In the genomic region with DNA sequence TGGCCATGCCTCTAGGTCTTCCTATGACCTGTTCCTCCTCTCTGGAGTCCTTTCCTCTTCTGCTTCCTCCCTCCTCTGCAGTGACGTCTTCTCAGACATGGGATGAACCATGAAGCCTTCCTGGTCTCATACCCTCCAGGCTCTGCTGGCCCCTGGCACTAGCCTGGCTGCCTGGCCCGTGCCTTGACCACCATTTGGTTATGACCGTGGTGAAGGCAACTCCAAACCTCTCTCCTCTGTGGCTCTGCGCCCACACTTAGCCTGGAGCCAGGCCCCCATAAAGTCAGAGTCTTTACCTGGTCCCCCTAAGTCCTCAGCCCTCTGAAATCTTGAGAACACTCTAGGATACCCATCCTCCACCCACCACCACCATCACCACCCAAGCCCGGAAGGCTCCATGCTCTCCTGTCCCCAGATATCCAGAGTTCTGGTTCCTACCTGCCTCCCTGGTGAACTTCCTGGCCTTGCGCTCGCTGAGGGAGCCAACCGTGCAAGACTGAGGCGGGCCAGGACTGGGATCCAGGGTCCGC, we compare ENCODE assay signal across 17 mouse cellular contexts. TPM values are rescaled to one million over a fixed set of nuclear protein-coding genes. Genes with fewer than 3 reads are reported as not detected.
DNase-seq lines count a peak whose midpoint lies in the region; ATAC-seq and TF ChIP-seq lines count a peak whose summit lies in the region.
"Had no signal": no experiment of that assay in that cellular context is flagged by ENCODE, and none has a peak within 500 bp of the region (broad histone marks: within the 10 kb centered on the region; RNA-seq: fewer than 3 reads in every experiment).

No protein-coding gene starts in this region.

- intact Hi-C loops in heart, postnatal 25 days (cut with DNase I) = no loop called here

- peak; percentile 0 for TF ChIP-seq POLR2A in myocyte (IDR thresholded peaks at IDR 0.05; ENCODE audit: insufficient read length, low read depth)

- 61% methylated on average over 10 of the region's 10 CpGs for WGBS in kidney, embryonic 15.5 days

- no peak overlapping the region for H3K27ac ChIP-seq in kidney, embryonic 15.5 days
- H3K27ac ChIP-seq: embryonic facial prominence, embryonic 12.5 days; hindbrain, embryonic 13.5 days had no signal

- H3K79me2 ChIP-seq in myocyte (ENCODE audit: control insufficient read depth, insufficient read depth) = no peaks in the 10 kb centered on the region

- H3K4me1 ChIP-seq in kidney, embryonic 15.5 days = peaks cover 11% of the 10 kb centered on the region; the same call in 1 of the 2 replicates
- H3K4me1 ChIP-seq: embryonic facial prominence, embryonic 12.5 days had no signal

- peaks cover 8% of the 10 kb centered on the region for H3K27me3 ChIP-seq in kidney, embryonic 15.5 days
- H3K27me3 ChIP-seq in myocyte (ENCODE audit: control insufficient read depth, insufficient read depth, insufficient read length) = no peaks in the 10 kb centered on the region

- no peaks in the 10 kb centered on the region for H3K9me3 ChIP-seq in kidney, embryonic 15.5 days (replicated peaks)
- H3K9me3 ChIP-seq: embryonic facial prominence, embryonic 12.5 days; hindbrain, embryonic 13.5 days had no signal

- H3K9ac ChIP-seq in kidney, embryonic 15.5 days = 0 out of 2 replicates have a peak overlapping the region, but pooled peaks have one; percentile 3
- H3K9ac ChIP-seq: hindbrain, embryonic 13.5 days had no signal

- H3K4me3 ChIP-seq in kidney, embryonic 15.5 days (replicated peaks) = no peak overlapping the region
- no peak overlapping the region for H3K4me3 ChIP-seq in myocyte
- H3K4me3 ChIP-seq: embryonic facial prominence, embryonic 12.5 days; hindbrain, embryonic 13.5 days had no signal

- no peak for ATAC-seq in kidney, embryonic 15.5 days (replicated peaks; ENCODE audit: low FRiP score)

- DNase-seq in heart, adult 11 months = peak; percentile 93
- DNase-seq in heart, postnatal 25 days (ENCODE audit: low spot score) = no peak
- no peak for DNase-seq in kidney, postnatal 25 days
- peak; percentile 3 for DNase-seq in ovary, postnatal 36 days (ENCODE audit: low spot score)
- no peak for DNase-seq in ovary, postnatal 10 days (ENCODE audit: low spot score)
- DNase-seq in urinary bladder, postnatal 36 days (ENCODE audit: low spot score in 2 of 2) = no peak
- DNase-seq: adrenal gland, postnatal 36 days; B cell, adult 2 months; cerebellum, adult 8-10 months; gastrocnemius, postnatal 25 days; kidney, adult 9 months; spleen, adult 18-20 months had no signal

- peaks cover 25% of the 10 kb centered on the region for H3K36me3 ChIP-seq in kidney, embryonic 15.5 days
- peaks cover 45% of the 10 kb centered on the region for H3K36me3 ChIP-seq in myocyte (ENCODE audit: control insufficient read depth, insufficient read depth)

- H3ac ChIP-seq in myocyte (ENCODE audit: control insufficient read depth, insufficient read length) = no peak overlapping the region

- H3K4me2 ChIP-seq in kidney, embryonic 15.5 days = no peak overlapping the region
- H3K4me2 ChIP-seq in myocyte (ENCODE audit: low read depth) = no peak overlapping the region
- H3K4me2 ChIP-seq: embryonic facial prominence, embryonic 12.5 days; hindbrain, embryonic 13.5 days; liver, embryonic 11.5 days had no signal

TF ChIP-seq in myocyte, 11 proteins besides CTCF, POLR2A, EP300 and RAD21:
- TF ChIP-seq TCF3 (IDR thresholded peaks at IDR 0.05; ENCODE audit: insufficient read length, low read depth) (no peak), SRF (IDR thresholded peaks at IDR 0.05; ENCODE audit: control insufficient read depth, insufficient read length, low read depth) (no peak), USF1 (IDR thresholded peaks at IDR 0.05; ENCODE audit: low read depth) (no peak), TCF12 (IDR thresholded peaks at IDR 0.05; ENCODE audit: insufficient read depth, poor library complexity, severe bottlenecking) (no peak), MYOG (IDR thresholded peaks at IDR 0.05; ENCODE audit: control insufficient read depth in 1 of 3, insufficient read depth in 1 of 3, insufficient read length in 2 of 3, low read depth in 2 of 3) (no peak), REST (IDR thresholded peaks at IDR 0.05; ENCODE audit: insufficient read depth, insufficient read length) (no peak), E2F4 (IDR thresholded peaks at IDR 0.05; ENCODE audit: insufficient read depth) (no peak), POLR2AphosphoS2 (IDR thresholded peaks at IDR 0.05; ENCODE audit: insufficient read length, low read depth) (no peak), CEBPB (IDR thresholded peaks at IDR 0.05; ENCODE audit: insufficient read depth, poor library complexity, severe bottlenecking) (no peak), MYOD1 (IDR thresholded peaks at IDR 0.05; ENCODE audit: control insufficient read depth in 1 of 3, insufficient read length in 2 of 3, low read depth in 2 of 3) (no peak), MAX (IDR thresholded peaks at IDR 0.05; ENCODE audit: low read depth) (no peak)

RNA-seq across cellular contexts. Expression of a gene that starts 27.3 kb away (rescaled TPM):
- total RNA-seq in heart, postnatal 25 days (2021) = 10 to 100 TPM; 14.7 to 16.3 TPM
- 6.2 and 6.4 TPM in 2 replicates for polyA plus RNA-seq in kidney, embryonic 15.5 days (2015; fragmentation: Nextera tagmentation; extraction: Ambion mirVana)
- 20.6 TPM for polyA plus RNA-seq in myocyte (2012; fragmentation: generic; extraction: Trizol)

RNA-seq across cellular contexts. Expression of a gene that starts 27.3 kb away (rescaled TPM):
- 10 to 100 TPM; 36.7 to 39.0 TPM for total RNA-seq in heart, postnatal 25 days (2021)
- polyA plus RNA-seq in kidney, embryonic 15.5 days (2015; fragmentation: Nextera tagmentation; extraction: Ambion mirVana) = 19.4 and 25.3 TPM in 2 replicates
- polyA plus RNA-seq in myocyte (2012; fragmentation: generic; extraction: Trizol) = 55.2 TPM

RNA-seq across cellular contexts. Expression of a gene that starts 41.8 kb away (rescaled TPM):
- 10 to 100 TPM; 17.5 to 18.8 TPM for total RNA-seq in heart, postnatal 25 days (2021)
- polyA plus RNA-seq in kidney, embryonic 15.5 days (2015; fragmentation: Nextera tagmentation; extraction: Ambion mirVana) = 5.0 and 5.5 TPM in 2 replicates
- polyA plus RNA-seq in myocyte (2012; fragmentation: generic; extraction: Trizol) = 18.7 TPM

RNA-seq across cellular contexts. Expression of a gene that starts 46.1 kb away (rescaled TPM):
- 10 to 100 TPM; 83.5 to 84.3 TPM for total RNA-seq in heart, postnatal 25 days (2021)
- polyA plus RNA-seq in kidney, embryonic 15.5 days (2015; fragmentation: Nextera tagmentation; extraction: Ambion mirVana) = 165 and 187 TPM in 2 replicates
- polyA plus RNA-seq in myocyte (2012; fragmentation: generic; extraction: Trizol) = 199 TPM

RNA-seq across cellular contexts. Expression of a gene that starts 46.2 kb away (rescaled TPM):
- total RNA-seq in heart, postnatal 25 days (2021) = 10 to 100 TPM; 65.2 to 66.1 TPM
- polyA plus RNA-seq in kidney, embryonic 15.5 days (2015; fragmentation: Nextera tagmentation; extraction: Ambion mirVana) = 59.2 and 63.2 TPM in 2 replicates
- 77.1 TPM for polyA plus RNA-seq in myocyte (2012; fragmentation: generic; extraction: Trizol)

Comparison
In these comparisons a context has a peak if more than half of its experiments do, and no peak if none do; other contexts are left out.
1. DNase-seq: peak in heart, adult 11 months (single experiment) and ovary, postnatal 36 days (single experiment); none in heart, postnatal 25 days (single experiment), kidney, postnatal 25 days (0 of 2), ovary, postnatal 10 days (single experiment) and urinary bladder, postnatal 36 days (0 of 2).